Mouse (Mus musculus) kidney, postnatal 10 days (tissue): Measurements from ENCODE around the gene Hsd17b13.
"Not testable (repeated sequence)": the region's sequence is repeated elsewhere in the genome, so short reads cannot be mapped to it uniquely, and the experiment has no call there.

Experiments used
- DNase-seq: peaks from one replicate; pipeline ENCODE4 v3.0.0; 2021; ENCODE audit warnings: mixed read lengths

Gene Hsd17b13

DNA sequence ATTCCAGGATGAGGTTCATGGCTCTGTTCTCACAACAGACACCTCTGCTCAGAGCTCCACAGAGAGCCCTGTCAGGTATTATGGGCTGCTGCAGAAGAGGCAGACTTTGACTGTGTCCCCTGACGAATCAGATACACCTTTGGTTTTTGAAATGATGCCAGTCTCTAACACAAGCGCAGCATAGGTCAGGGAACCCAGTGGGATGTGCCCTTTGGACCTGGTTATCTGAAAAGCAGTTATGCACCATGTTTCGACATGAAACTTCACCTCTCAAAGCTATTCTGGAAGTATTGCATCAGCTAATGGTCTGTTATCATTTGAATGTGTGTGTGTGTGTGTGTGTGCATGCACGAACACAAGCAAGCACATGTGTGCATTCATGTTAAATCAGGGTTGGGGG, at the start of gene Hsd17b13:
Hsd17b13 (minus strand) TSS at position 114 of the 400 bp plus-strand sequence.
- no peak for DNase-seq

DNA sequence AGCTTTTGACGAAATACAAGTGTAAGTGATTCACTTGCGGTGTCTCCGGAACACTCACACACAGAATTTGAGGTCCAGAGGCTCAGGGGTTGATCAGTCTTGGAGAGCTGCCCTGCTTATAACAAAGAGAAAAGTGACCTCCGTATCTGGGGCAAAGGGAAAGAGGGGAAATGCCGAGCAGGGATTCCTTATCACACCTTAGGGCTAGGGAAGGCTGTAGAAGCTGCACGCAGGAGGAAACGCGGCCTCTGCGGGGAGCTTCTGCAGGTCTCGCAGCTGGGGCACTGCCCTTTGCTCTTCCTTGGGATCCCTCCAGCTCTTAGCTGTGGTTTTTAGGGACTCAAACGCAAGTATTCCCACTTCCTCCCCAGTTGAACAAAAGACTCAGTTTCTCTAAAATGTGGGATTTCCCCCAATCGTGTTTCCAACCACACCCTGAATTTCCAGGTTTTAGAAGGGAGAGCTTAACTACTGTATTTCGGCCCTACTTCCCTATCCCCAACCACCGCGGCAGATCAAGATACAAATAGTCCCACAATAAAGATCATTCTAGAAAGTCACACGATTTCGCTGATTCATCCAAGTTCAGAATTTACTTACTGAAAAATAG, 48.1 kb upstream of the Hsd17b13 start:
- DNase-seq = no peak

DNA sequence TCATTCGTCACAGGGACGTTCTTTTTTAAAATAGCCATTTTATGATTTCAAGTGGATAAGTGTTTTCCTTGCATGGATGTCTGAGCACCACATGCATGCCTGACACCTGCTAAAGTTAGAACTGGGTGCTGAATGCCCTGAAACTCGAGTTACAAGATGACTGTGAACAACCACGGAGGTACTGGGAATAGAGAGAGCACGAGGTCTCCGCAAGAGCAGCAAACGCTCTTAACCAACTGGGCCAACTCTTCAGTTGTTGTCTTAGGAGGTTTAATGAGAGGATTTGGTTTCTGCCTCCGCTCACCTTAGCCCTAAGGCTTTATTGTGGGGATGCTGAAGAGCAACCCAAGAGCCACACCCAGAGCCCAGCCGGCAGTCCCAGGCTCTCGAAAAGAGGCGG, 47.6 kb upstream of the Hsd17b13 start:
- DNase-seq = no peak

- DNase-seq = not testable (repeated sequence)
Observed at GRCm38 (mm10) chr5:104024193-104024592, 47.0 kb upstream of the Hsd17b13 start.

- DNase-seq = no peak
Observed at GRCm38 (mm10) chr5:104023289-104024020, 46.2 kb upstream of the Hsd17b13 start.

DNA sequence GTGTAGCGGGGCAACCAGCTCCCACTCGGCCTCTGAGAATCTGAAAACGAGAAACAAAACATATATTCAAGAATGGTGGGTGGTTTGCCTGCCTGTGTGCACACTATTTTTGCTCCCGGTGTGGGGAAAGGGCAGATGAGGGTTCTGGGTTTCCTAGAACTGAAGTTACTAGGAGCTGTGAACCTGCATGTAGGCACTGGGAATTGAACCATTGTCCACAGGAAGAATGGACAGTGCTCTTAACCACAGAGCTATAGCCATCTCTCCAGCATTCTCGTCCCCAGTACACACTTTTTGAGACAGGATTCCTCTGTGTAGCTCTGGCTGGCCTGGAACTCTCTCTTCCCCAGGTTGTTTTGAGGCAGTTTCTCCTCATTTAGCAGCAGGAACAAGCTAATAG, 45.3 kb upstream of the Hsd17b13 start:
- DNase-seq = no peak

DNA sequence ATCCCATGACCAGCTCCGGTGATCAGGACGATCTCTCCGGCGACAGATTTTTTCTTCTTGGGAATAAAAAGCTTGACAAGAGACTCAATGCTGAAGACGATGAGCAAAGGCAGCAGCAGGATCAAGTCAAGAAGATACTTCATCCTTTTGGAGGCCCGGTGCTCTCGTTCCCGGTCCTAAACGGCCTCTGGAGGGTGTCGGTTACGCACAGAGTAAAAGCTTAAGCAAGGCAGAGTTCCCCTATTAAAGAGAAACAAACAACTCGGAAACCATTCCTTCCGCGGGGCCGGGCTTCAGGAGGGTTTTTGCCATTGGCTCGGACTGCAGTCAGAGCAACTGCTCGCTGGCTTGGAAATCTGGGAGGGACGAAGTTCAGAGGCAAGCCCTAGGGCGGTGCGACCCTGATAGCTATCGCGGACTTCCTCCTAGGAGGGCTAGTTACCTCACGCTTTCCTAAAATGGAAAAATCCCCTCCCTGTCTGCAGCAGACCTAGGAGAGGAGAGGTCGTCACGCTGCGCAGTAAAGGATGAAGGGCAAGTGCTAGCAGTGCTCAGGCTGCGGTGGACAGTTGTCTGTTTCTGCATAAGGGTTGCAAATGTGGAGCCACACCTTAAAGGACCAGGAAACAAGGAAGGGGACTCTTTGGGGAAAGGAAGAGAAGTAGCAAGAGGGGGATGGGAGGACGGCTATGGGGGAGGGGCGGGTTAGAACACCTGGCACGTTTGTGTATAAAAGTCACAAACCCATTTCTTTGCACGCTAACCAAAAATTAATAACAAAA, 44.6 kb upstream of the Hsd17b13 start, which contains the start of gene Hsd17b11:
Hsd17b11 (minus strand) TSS at position 323 of the 782 bp plus-strand sequence.
- peak; percentile 93 for DNase-seq

- no peak for DNase-seq
Observed at GRCm38 (mm10) chr5:104011419-104011818, 34.2 kb upstream of the Hsd17b13 start.

DNA sequence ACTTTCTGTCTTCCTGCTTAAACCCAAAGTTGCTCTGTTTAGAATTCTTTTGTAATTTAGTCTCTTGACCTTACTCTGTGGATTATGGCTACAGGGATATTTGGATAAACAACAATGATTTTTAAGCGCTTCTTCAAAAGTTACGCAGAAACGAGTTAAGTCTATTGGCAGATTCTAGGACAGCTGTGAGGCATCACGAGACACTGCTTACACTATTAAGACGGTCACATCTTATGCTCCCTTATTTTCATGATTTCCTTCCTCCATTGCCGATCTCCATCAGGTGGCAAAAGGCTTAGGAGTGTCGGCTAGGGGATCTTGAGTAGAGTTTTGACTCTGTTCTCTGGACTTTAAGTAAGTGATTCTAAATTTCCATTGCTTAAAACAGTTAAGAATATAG, 33.1 kb upstream of the Hsd17b13 start:
- DNase-seq = no peak

DNA sequence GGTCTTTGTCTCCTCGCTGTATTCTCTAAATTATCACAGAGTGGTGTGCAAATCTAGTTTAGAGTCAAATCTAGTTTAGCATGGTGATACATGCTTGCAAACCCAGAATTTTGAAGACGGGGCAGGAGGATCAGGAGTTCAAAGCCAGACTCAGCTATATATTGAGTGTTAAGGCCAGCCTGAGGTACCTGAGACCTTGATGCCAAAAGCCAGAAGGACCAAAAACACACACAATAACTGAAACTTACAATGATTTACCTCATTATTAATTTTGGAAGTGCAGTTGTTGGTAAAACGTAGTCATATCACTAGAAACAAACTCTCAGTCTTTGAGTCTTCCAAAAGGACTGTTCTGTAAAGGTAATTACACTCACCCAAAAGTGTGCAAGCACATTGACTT, 32.2 kb upstream of the Hsd17b13 start:
- no peak for DNase-seq

- DNase-seq = no peak
Observed at GRCm38 (mm10) chr5:104007801-104008200, 30.6 kb upstream of the Hsd17b13 start.

- DNase-seq = no peak
Observed at GRCm38 (mm10) chr5:104006811-104007210, 29.6 kb upstream of the Hsd17b13 start.

DNA sequence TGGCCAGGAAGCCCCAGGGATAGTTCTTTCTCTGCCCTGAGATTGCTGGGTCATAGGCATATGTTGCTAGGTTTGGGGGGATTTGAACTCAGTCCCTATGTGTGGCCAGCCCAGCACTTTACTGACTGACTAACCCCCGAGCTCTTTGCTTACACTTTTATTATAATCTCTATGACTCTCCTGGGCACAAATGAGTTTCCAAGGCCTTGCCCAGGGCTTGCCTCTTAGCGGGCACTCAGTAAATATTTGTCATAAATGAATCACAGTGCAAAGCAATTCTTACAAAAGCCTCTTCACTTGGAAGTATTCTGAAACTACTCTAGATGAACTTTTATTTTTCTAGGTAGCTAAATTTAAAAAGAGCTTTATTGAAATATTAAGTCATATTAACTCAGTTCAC, 26.7 kb upstream of the Hsd17b13 start:
- no peak for DNase-seq

DNA sequence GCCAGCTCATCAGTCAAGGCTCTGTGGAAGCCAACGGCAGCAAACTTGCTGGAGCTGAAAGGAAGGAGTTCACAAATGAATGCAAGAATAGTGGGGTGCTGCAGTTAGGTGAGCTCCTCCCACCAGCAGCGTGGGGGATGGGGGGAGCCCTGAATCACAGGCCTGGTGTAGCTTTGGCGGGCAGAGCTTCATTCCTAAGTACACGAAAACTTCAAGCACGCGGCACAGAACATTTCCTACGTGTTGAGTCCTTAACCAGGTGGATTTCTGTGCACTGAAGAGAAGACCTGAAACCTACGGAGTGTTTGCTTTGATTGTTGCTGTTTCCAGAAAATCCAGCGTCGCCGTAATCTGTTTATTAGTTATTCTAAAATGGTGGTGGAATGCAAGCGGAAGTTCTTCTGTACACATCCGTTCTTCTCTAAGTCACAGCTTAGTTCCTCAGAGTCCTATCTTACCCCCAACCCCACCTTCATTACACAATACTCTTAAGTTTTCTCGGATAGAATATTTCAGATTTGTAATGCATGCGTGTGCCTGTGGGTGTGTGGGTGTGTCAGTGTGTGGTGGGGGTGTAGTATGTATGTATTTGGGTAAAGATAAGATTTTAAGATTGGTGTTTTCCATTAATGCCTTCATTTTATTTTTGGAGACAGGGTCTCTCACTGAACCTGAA, 26.2 kb upstream of the Hsd17b13 start:
- no peak for DNase-seq

- no peak for DNase-seq
Observed at GRCm38 (mm10) chr5:104002549-104003255, 25.5 kb upstream of the Hsd17b13 start.

DNA sequence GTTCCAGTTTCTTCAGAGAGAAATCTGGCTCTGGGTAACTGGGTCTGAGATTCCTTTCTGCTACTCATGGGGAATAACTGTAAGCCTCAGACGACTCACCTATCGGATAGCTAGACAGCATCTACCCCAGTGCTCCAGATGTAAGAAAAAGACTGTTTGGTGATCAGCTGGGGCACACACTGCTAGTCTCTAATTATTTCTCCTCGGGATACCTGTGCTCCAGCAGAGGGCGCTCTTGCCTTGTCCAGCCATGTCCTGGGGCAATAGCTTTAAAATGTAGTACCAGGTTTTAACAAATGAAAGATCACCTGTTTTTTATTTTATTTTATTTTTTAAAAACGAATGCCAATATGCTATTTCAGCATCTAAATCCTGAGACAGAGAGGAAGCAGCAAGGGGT, 22.5 kb upstream of the Hsd17b13 start:
- peak; percentile 93 for DNase-seq

DNA sequence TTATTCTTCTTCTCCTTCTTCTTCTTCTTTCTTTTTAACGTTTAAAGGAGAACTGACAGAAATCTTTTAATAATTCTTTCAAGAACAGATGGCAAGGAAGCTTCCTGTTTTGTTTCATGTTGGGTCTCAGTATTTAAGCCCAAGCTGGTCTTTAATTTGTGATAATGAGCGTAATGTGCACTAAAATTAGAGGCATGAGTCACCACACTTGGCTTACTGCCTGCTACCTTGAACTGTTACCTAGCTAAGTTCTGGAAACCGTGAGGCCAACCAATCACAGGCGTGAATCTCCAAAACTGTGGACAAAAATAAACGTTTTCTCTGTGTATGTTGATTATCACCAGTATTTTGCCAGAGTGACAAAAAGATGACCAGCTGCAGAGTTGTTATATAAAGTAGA, 21.5 kb upstream of the Hsd17b13 start:
- no peak for DNase-seq

- DNase-seq = peak; percentile 22
Observed at GRCm38 (mm10) chr5:103995181-103995580, 18.0 kb upstream of the Hsd17b13 start.

DNA sequence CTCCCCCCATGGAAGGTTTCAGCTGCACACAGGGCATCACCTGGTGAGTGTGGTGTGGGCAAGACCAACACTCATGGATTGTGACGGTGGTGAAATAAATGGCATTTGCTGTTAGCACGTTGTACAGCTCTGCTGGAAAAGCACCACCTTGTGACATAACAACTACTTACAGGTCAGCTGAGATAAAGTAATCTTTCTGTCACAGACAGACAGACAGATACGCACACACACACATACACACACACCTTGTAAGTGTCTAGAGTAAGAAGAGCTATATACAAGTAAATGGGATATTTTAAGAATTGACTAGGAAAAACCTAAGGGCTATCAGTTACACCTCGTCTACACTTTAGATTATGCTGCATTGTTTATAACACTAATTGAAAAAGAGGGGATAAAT, 17.5 kb upstream of the Hsd17b13 start:
- no peak for DNase-seq

DNA sequence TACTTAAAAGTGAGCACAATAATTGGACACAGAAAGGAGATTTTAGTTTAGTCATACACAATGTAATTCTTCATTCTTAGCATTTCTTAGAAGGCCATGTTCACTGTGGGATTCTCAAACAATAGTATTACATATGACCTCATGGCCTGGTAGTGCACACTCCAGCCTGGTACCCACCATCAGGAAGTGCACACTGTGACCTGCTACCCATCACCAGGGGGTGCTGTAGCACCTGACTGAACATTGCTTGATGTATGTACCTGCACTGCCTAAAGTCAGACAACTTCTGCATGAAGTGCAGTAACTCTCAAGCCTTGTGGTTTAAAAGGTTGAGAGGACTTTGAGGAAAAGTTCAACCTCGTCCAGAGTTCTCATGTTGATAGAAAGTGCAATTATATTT, 16.4 kb upstream of the Hsd17b13 start:
- DNase-seq = peak; percentile 22

GRCm38 (mm10) chr5:103992831-103993230, 15.6 kb upstream of the Hsd17b13 start:
- no peak for DNase-seq
